ENCODE assay signal across 8 mouse cellular contexts in the genomic region with DNA sequence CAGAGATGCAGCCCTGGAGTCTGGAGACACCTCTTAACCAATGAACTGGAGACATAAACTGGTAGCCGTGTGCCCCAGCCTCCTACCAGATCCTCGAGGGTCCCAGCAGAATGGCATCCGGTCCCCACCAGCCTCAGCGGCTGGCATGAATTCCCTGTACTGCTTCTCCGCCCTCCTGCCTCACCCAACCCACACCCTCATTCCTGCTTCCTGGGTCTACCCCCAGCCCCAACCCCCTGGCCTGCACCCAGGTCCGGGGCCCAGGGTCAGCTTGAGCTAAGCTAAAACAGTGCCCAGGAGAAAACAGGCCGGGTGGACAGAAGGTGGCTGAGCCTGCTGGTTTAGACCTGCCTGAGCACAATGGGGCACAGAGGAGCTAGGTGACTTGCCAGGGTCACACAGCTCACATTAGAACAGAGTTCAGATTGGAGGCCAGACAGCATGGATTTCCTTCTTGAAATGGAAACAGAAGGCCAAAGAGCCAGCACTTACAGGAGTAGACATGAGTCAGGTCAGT. TPM values are rescaled to one million over a fixed set of nuclear protein-coding genes. Genes with fewer than 3 reads are reported as not detected.
DNase-seq lines count a peak whose midpoint lies in the region; ATAC-seq and TF ChIP-seq lines count a peak whose summit lies in the region.

No protein-coding gene starts in this region.

- no peak overlapping the region for H3K9ac ChIP-seq in lung, embryonic 14.5 days
- peak overlapping the region; percentile 37; the same call in 1 of the 2 replicates for H3K9ac ChIP-seq in forebrain, embryonic 13.5 days
- H3K9ac ChIP-seq in neural tube, embryonic 15.5 days (replicated peaks) = 0 out of 2 replicates have a peak overlapping the region, but pooled peaks have one; percentile 34

- WGBS in lung, embryonic 14.5 days = 45% methylated on average over 7 of the region's 7 CpGs
- 68% methylated on average over 7 of the region's 7 CpGs for WGBS in forebrain, embryonic 13.5 days
- WGBS in limb, embryonic 10.5 days = 71% methylated on average over 7 of the region's 7 CpGs
- WGBS in neural tube, embryonic 15.5 days = 28% methylated on average over 7 of the region's 7 CpGs

- H3K4me2 ChIP-seq in lung, embryonic 14.5 days = peak overlapping the region; percentile 48
- H3K4me2 ChIP-seq in forebrain, embryonic 13.5 days = peak overlapping the region; percentile 44
- peak overlapping the region; percentile 43 for H3K4me2 ChIP-seq in neural tube, embryonic 15.5 days

- TF ChIP-seq CTCF in lung, embryonic 14.5 days (IDR thresholded peaks at IDR 0.05; ENCODE audit: low read depth) = no peak

- peaks cover 59% of the 10 kb centered on the region for H3K4me1 ChIP-seq in lung, embryonic 14.5 days (ENCODE audit: insufficient read depth)
- H3K4me1 ChIP-seq in forebrain, embryonic 13.5 days = peaks cover 87% of the 10 kb centered on the region
- peaks cover 71% of the 10 kb centered on the region for H3K4me1 ChIP-seq in limb, embryonic 10.5 days
- H3K4me1 ChIP-seq in neural tube, embryonic 15.5 days = peaks cover 93% of the 10 kb centered on the region

- H3K27me3 ChIP-seq in lung, embryonic 14.5 days (ENCODE audit: insufficient read depth, low read length) = no peaks in the 10 kb centered on the region
- no peaks in the 10 kb centered on the region for H3K27me3 ChIP-seq in forebrain, embryonic 13.5 days
- H3K27me3 ChIP-seq in limb, embryonic 10.5 days (ENCODE audit: low read depth, poor library complexity, severe bottlenecking) = no peaks in the 10 kb centered on the region
- H3K27me3 ChIP-seq in neural tube, embryonic 15.5 days (replicated peaks) = no peaks in the 10 kb centered on the region

- peak overlapping the region; percentile 3; the same call in 1 of the 2 replicates for H3K4me3 ChIP-seq in lung, embryonic 14.5 days (ENCODE audit: low read depth, low read length)
- no peak overlapping the region for H3K4me3 ChIP-seq in forebrain, embryonic 13.5 days
- H3K4me3 ChIP-seq in limb, embryonic 10.5 days = no peak overlapping the region
- H3K4me3 ChIP-seq in neural tube, embryonic 15.5 days (replicated peaks) = no peak overlapping the region

- H3K27ac ChIP-seq in lung, embryonic 14.5 days (ENCODE audit: low read depth) = peak overlapping the region; percentile 90
- H3K27ac ChIP-seq in forebrain, embryonic 13.5 days = peak overlapping the region; percentile 75
- peak overlapping the region; percentile 83 for H3K27ac ChIP-seq in limb, embryonic 10.5 days
- peak overlapping the region; percentile 73 for H3K27ac ChIP-seq in neural tube, embryonic 15.5 days (replicated peaks)

- ATAC-seq in lung, embryonic 14.5 days (ENCODE audit: insufficient read depth) = peak; percentile 7; the same call in 1 of the 2 replicates
- peak; percentile 22; the same call in 1 of the 2 replicates for ATAC-seq in forebrain, embryonic 13.5 days
- ATAC-seq in neural tube, embryonic 15.5 days (ENCODE audit: low FRiP score) = 0 out of 2 replicates have a peak, but pooled peaks have one; percentile 20
- no peak for ATAC-seq in megakaryocyte progenitor cell, adult 5-6 weeks (replicated peaks; ENCODE audit: poor library complexity)

- no peak for DNase-seq in lung, embryonic 14.5 days
- DNase-seq in lung, postnatal 14 days = no peak
- DNase-seq in limb, embryonic 10.5 days (ENCODE audit: low spot score) = no peak
- DNase-seq in layer of hippocampus, adult 18-20 months (ENCODE audit: low spot score in 2 of 2) = no peak
- DNase-seq in frontal cortex, postnatal 25 days (ENCODE audit: low spot score in 2 of 2) = no peak

- H3K36me3 ChIP-seq in lung, embryonic 14.5 days (ENCODE audit: insufficient read depth) = 0 out of 2 replicates have a peak, but pooled peaks cover 3% of the 10 kb centered on the region
- peaks cover 10% of the 10 kb centered on the region; the same call in 1 of the 2 replicates for H3K36me3 ChIP-seq in forebrain, embryonic 13.5 days (ENCODE audit: poor library complexity, severe bottlenecking)
- H3K36me3 ChIP-seq in limb, embryonic 10.5 days = no peaks in the 10 kb centered on the region
- peaks cover 7% of the 10 kb centered on the region; the same call in 1 of the 2 replicates for H3K36me3 ChIP-seq in neural tube, embryonic 15.5 days

- H3K9me3 ChIP-seq in lung, embryonic 14.5 days (ENCODE audit: low read depth, low read length) = no peaks in the 10 kb centered on the region
- no peaks in the 10 kb centered on the region for H3K9me3 ChIP-seq in forebrain, embryonic 13.5 days (replicated peaks)
- no peaks in the 10 kb centered on the region for H3K9me3 ChIP-seq in limb, embryonic 10.5 days (replicated peaks)
- H3K9me3 ChIP-seq in neural tube, embryonic 15.5 days (replicated peaks) = no peaks in the 10 kb centered on the region

RNA-seq across cellular contexts. Expression of gene Cotl1, which starts 8.2 kb away (rescaled TPM):
- polyA plus RNA-seq in lung, embryonic 14.5 days (2014; fragmentation: Nextera tagmentation; extraction: Ambion mirVana) = 201 and 204 TPM in 2 replicates
- 92.3 and 99.6 TPM in 2 replicates for polyA plus RNA-seq in forebrain, embryonic 13.5 days (2015; fragmentation: Nextera tagmentation; extraction: Ambion mirVana)
- polyA plus RNA-seq in limb, embryonic 10.5 days (2016; fragmentation: Nextera tagmentation; extraction: Ambion mirVana) = 53.2 and 94.6 TPM in 2 replicates
- polyA plus RNA-seq in neural tube, embryonic 15.5 days (2015; fragmentation: Nextera tagmentation; extraction: Ambion mirVana) = 104 and 158 TPM in 2 replicates
- 100 to 1,000 TPM; 151 to 155 TPM for total RNA-seq in layer of hippocampus, adult 18-20 months (2021)
- 88.7 and 123 TPM in 2 replicates for total RNA-seq in megakaryocyte progenitor cell, adult 5-6 weeks (2015)
- 101 and 127 TPM in 2 replicates for total RNA-seq in megakaryocyte progenitor cell, adult 5-6 weeks (2017)

RNA-seq across cellular contexts. Expression of gene Klhl36, which starts 29.9 kb away (rescaled TPM):
- 11.5 and 11.8 TPM in 2 replicates for polyA plus RNA-seq in lung, embryonic 14.5 days (2014; fragmentation: Nextera tagmentation; extraction: Ambion mirVana)
- polyA plus RNA-seq in forebrain, embryonic 13.5 days (2015; fragmentation: Nextera tagmentation; extraction: Ambion mirVana) = 10.8 and 12.6 TPM in 2 replicates
- 7.2 and 7.9 TPM in 2 replicates for polyA plus RNA-seq in limb, embryonic 10.5 days (2016; fragmentation: Nextera tagmentation; extraction: Ambion mirVana)
- 16.5 and 17.4 TPM in 2 replicates for polyA plus RNA-seq in neural tube, embryonic 15.5 days (2015; fragmentation: Nextera tagmentation; extraction: Ambion mirVana)
- 1 to 10 TPM; 8.1 to 8.6 TPM for total RNA-seq in layer of hippocampus, adult 18-20 months (2021)
- total RNA-seq in megakaryocyte progenitor cell, adult 5-6 weeks (2015) = 1.2 and 2.2 TPM in 2 replicates
- total RNA-seq in megakaryocyte progenitor cell, adult 5-6 weeks (2017) = 3.3 and 8.0 TPM in 2 replicates

RNA-seq across cellular contexts. Expression of gene Tldc1, which starts 53.9 kb away (rescaled TPM):
- polyA plus RNA-seq in lung, embryonic 14.5 days (2014; fragmentation: Nextera tagmentation; extraction: Ambion mirVana) = 9.7 and 10.3 TPM in 2 replicates
- polyA plus RNA-seq in forebrain, embryonic 13.5 days (2015; fragmentation: Nextera tagmentation; extraction: Ambion mirVana) = 11.6 and 14.4 TPM in 2 replicates
- 13.1 and 14.6 TPM in 2 replicates for polyA plus RNA-seq in limb, embryonic 10.5 days (2016; fragmentation: Nextera tagmentation; extraction: Ambion mirVana)
- polyA plus RNA-seq in neural tube, embryonic 15.5 days (2015; fragmentation: Nextera tagmentation; extraction: Ambion mirVana) = 10.0 and 12.0 TPM in 2 replicates
- 10 to 100 TPM; 13.8 to 15.1 TPM for total RNA-seq in layer of hippocampus, adult 18-20 months (2021)
- total RNA-seq in megakaryocyte progenitor cell, adult 5-6 weeks (2015) = 2.6 TPM in 2 replicates
- total RNA-seq in megakaryocyte progenitor cell, adult 5-6 weeks (2017) = 3.8 and 4.2 TPM in 2 replicates
